Mouse (Mus musculus) 416B (cell line): ENCODE data around the gene Entpd1.
"Not testable (repeated sequence)": the region's sequence is repeated elsewhere in the genome, so short reads cannot be mapped to it uniquely, and the experiment has no call there.

Experiments
- DNase-seq: peaks from one replicate; pipeline ENCODE4 v3.0.0; 2011; ENCODE audit warnings: low read depth

Entpd1 gene

GRCm38 (mm10) chr19:40611830-40612506, at the start of gene Entpd1, which contains the start of gene Tctn3:
Gene Entpd1, plus strand, starts transcription at chr19:40612366.
Gene Tctn3, minus strand, starts transcription at chr19:40612233.
- DNase-seq: peak; percentile 98

GRCm38 (mm10) chr19:40563880-40564645, 48.1 kb upstream of the Entpd1 start:
- no peak for DNase-seq

GRCm38 (mm10) chr19:40567616-40568015, 44.5 kb upstream of the Entpd1 start:
- DNase-seq: no peak

DNA sequence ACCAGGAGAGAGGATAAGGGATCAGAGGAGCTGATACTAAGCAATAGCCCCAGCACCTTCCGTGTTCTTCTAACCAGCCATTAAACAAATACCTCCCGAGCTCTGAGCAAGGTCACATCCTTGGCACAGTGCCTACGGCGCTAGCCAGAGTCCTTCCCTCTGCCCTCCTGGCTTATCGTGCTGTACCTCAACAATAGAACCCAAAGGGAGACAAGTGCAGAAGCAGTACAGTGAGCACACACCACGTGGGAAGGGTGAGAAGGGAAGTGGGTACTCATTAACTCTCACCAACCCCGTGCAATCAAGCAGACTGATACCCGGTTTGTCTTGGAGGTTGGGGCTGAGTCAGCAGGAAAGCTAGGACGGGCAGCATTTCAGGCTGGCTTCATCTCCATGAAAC, 41.4 kb upstream of the Entpd1 start:
- DNase-seq: no peak

DNA sequence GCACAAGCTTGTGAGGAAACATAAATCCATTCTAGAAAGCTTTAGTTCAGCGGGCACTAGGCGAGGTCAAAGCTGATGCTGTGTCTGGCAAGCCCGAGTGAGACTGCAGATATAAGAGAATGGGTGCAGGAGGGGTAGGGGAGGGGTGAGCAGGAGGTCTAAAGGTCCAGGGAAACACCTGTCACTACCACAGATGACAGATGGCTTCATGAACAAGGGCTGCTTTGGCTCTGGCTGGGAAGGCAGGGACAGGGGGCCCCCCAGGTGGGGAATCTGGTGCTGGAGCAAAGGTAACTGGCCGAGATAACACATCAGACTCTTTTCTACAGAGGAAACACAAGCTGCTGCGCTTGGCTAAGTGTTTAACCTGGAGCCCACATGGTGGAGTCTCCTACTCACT, 36.7 kb upstream of the Entpd1 start:
- DNase-seq: no peak

DNA sequence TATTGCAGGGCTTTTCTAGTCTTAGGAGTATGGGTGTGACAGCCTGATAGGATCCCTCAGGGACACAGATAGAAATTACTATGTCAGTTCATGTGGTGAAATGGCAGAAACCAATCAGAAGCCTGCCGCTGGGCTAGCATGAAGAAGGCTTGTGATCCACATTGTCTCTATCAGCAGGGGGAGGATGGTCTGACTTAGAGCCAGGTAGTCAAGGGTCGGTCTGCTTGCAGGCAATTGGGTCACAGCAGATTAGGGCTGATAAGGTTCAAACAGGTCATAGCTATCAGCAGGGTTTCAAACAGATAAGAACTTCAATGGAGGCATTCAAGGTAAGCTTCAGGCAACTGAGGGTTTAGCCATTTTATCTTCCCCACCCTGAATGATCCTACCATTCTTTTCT, 31.3 kb upstream of the Entpd1 start:
- no peak for DNase-seq

GRCm38 (mm10) chr19:40581662-40582061, 30.5 kb upstream of the Entpd1 start:
- no peak for DNase-seq

DNA sequence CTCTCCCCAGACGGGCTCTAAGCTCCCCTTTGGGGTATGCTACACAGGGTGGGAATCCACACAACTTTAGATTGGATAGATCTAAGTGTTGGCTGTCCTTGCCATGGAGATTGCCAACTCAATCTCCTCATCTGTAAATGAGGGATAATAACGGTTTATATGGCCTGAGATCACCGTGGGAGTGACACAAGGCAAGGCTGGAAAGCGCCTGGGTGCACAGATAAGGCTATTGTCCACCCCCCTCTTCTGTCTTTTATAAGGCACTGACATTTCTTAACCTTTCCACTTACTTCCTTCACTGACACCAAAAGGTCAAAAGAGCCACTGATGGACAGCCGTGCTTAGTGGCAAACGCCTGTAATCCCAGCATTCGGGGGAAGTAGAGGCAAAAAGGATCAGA, 25.3 kb upstream of the Entpd1 start:
- DNase-seq: peak; percentile 50

DNA sequence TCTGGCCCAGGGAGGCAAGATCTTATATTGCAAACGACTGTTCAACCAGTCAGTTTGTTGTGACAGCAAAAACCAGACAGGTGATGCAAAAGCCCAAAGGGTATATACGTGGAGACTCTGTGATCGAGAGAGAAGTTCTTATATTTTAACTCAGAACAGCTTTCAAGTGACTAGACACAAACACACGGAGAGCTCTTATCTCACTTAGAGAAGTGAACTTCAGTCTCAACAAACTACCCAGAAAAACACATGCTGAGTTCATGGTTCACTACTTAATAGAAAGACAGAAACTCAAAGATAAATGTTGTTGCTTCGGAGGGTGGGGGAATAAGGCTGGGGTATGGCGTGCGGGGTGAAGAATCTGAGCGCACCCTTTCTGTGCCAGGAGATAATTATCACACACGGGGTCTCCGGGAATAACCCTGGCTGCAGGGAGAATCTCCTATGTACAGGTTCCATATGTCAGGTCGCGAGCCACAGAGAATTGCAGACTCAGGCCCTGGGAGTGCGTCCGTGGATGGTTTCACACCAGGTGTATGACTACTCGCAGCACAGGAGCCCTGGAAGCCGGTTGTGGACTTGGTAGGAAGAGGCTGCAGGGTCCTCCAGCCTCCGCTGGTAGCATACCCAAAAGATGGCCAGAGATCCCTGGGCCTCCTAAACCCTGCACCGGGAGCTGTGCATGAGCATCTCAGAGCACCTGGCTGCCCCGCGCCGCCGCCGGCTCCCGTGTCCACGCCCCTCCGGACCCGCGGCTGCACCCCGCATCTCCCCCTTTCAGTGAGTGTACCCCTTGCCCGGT, 24.5 kb upstream of the Entpd1 start:
- peak; percentile 21 for DNase-seq

GRCm38 (mm10) chr19:40588293-40588654, 23.9 kb upstream of the Entpd1 start, which contains the start of gene Aldh18a1:
Gene Aldh18a1, minus strand, starts transcription at chr19:40588463.
- peak; percentile 95 for DNase-seq

- peak; percentile 97 for DNase-seq
These were observed 23.2 kb upstream of the Entpd1 start for GRCm38 (mm10) chr19:40588847-40589529.

- no peak for DNase-seq
These were observed 22.7 kb upstream of the Entpd1 start for GRCm38 (mm10) chr19:40589530-40589880.

GRCm38 (mm10) chr19:40595231-40595630, 16.9 kb upstream of the Entpd1 start:
- DNase-seq: no peak

GRCm38 (mm10) chr19:40595831-40596230, 16.3 kb upstream of the Entpd1 start:
- DNase-seq: no peak

DNA sequence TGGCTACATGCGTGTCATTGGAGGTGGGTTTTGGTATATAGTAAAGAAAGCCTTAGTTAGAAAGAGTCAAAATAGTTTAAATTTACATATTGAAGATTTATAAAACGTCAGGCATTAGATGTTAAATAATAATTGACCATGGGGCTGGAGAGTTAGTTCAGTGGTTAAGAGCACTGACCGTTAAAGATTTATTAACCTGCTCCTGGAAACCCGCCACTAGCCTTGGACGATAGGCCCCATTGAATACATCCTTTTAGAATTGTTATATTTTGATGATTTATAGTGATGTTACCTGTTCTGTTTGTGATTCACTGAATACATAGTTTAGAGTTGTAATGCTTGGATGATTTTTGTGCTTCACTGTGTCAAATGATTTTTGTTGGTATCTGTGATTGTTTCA, 11.3 kb upstream of the Entpd1 start:
- not testable (repeated sequence) for DNase-seq

GRCm38 (mm10) chr19:40601870-40602269, 10.3 kb upstream of the Entpd1 start:
- no peak for DNase-seq

GRCm38 (mm10) chr19:40605189-40605588, 7.0 kb upstream of the Entpd1 start:
- no peak for DNase-seq

GRCm38 (mm10) chr19:40607676-40608075, 4.5 kb upstream of the Entpd1 start:
- DNase-seq: no peak

DNA sequence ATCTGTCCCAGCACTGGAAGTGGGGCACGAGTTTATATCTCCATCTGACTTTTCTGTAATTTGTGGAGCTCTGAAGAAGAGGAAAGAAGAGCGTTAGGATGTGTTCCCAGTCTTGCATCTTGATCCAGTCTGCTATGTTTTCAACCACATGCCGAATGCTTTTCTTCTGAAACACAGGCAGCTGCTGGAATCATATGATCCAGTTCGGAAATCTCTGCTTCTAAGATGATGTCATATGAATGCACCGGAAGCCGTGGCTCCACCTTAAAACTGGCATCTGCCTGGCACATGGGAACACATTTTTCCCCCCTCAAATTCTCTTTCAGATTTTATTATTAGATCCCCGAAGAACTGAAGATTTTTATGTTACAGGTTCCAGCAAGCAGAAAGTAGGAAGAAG, 2.6 kb downstream of the Entpd1 start:
- no peak for DNase-seq

- DNase-seq: no peak
These were observed 3.9 kb downstream of the Entpd1 start for GRCm38 (mm10) chr19:40616021-40616420.

- not testable (repeated sequence) for DNase-seq
These were observed 9.4 kb downstream of the Entpd1 start for GRCm38 (mm10) chr19:40621616-40622015.

- no peak for DNase-seq
These were observed 13.8 kb downstream of the Entpd1 start for GRCm38 (mm10) chr19:40625935-40626334.
